Mouse (Mus musculus) heart, postnatal 4 days (tissue): Measurements from ENCODE around the gene Npas2. TPM values are rescaled to one million over a fixed set of nuclear protein-coding genes. Genes with fewer than 3 reads are reported as not detected.

Experiments used
- microRNA-seq, 2 experiments: library from miRNA; unstranded; fragments of <30 nt; microRNA quantifications; one replicate each; pipeline ENCODE4 v1.2.0; 2021 to 2022
- total RNA-seq, 2 experiments: library from RNA; stranded (reverse); gene quantifications; 2 replicates each; pipeline ENCODE4 v1.2.3; 2021

Npas2 gene
- total RNA-seq, 2 experiments from 2014 or later, result 11.1 to 13.5 TPM

Small RNA genes lying within 50 kb of the gene (microRNA-seq; reads per million reads assigned to microRNA genes)
- gene Mir6349, result 0 reads per million in 2 experiments

Other genes with a start within 250 kb of the Npas2 start
- 100 to 1,000 TPM; 114 TPM for gene Pdcl3, start 208.1 kb upstream of the Npas2 start, total RNA-seq
- gene Rpl31, start 174.1 kb downstream of the Npas2 start, total RNA-seq, result 100 to 1,000 TPM; 810 to 867 TPM